Mouse (Mus musculus) lung, postnatal 25 days (tissue): ENCODE results near the gene Lekr1.

Source experiments
- DNase-seq: peaks from one replicate; pipeline ENCODE4 v3.0.0; 2022; ENCODE audit warnings: low spot score

The Lekr1 gene

GRCm38 (mm10) chr3:65832398-65832797 lies 166.4 kb downstream of the Lekr1 start:
- peak; percentile 32 for DNase-seq

- no peak for DNase-seq
Observed at GRCm38 (mm10) chr3:65836435-65836834, 170.4 kb downstream of the Lekr1 start.

GRCm38 (mm10) chr3:65839664-65840063 lies 173.6 kb downstream of the Lekr1 start:
- DNase-seq: no peak

GRCm38 (mm10) chr3:65841175-65841574 lies 175.1 kb downstream of the Lekr1 start:
- no peak for DNase-seq

GRCm38 (mm10) chr3:65842515-65843184 lies 176.6 kb downstream of the Lekr1 start:
- DNase-seq: no peak

GRCm38 (mm10) chr3:65843185-65843552 lies 177.1 kb downstream of the Lekr1 start:
- no peak for DNase-seq

GRCm38 (mm10) chr3:65844302-65844701 lies 178.3 kb downstream of the Lekr1 start:
- DNase-seq: no peak

- peak; percentile 77 for DNase-seq
Observed at GRCm38 (mm10) chr3:65844851-65845552, 179.0 kb downstream of the Lekr1 start.

GRCm38 (mm10) chr3:65847158-65847787 lies 181.2 kb downstream of the Lekr1 start:
- DNase-seq: no peak

GRCm38 (mm10) chr3:65853746-65854145 lies 187.7 kb downstream of the Lekr1 start:
- DNase-seq: no peak

GRCm38 (mm10) chr3:65855521-65855920 lies 189.5 kb downstream of the Lekr1 start:
- no peak for DNase-seq

GRCm38 (mm10) chr3:65858118-65858517 lies 192.1 kb downstream of the Lekr1 start:
- DNase-seq: no peak

- DNase-seq: no peak
Observed at GRCm38 (mm10) chr3:65858741-65859348, 192.8 kb downstream of the Lekr1 start.

- DNase-seq: no peak
Observed at GRCm38 (mm10) chr3:65859750-65860149, 193.7 kb downstream of the Lekr1 start.

- DNase-seq: no peak
Observed at GRCm38 (mm10) chr3:65860903-65861302, 194.9 kb downstream of the Lekr1 start.

GRCm38 (mm10) chr3:65861471-65861881 lies 195.4 kb downstream of the Lekr1 start:
- DNase-seq: no peak

GRCm38 (mm10) chr3:65863297-65863696 lies 197.3 kb downstream of the Lekr1 start:
- peak; percentile 86 for DNase-seq

- DNase-seq: no peak
Observed at GRCm38 (mm10) chr3:65863762-65864377, 197.8 kb downstream of the Lekr1 start.

- DNase-seq: no peak
Observed at GRCm38 (mm10) chr3:65868931-65869330, 202.9 kb downstream of the Lekr1 start.

- no peak for DNase-seq
Observed at GRCm38 (mm10) chr3:65869724-65870123, 203.7 kb downstream of the Lekr1 start.

- DNase-seq: peak; percentile 55
Observed at GRCm38 (mm10) chr3:65871188-65871603, 205.2 kb downstream of the Lekr1 start.

- no peak for DNase-seq
Observed at GRCm38 (mm10) chr3:65871609-65872272, 205.7 kb downstream of the Lekr1 start.
